Mouse (Mus musculus) heart, embryonic 14.5 days (tissue): ENCODE measurements around the gene Nek6. TPM values are rescaled to one million over a fixed set of nuclear protein-coding genes. Genes with fewer than 3 reads are reported as not detected.

Source experiments
- ATAC-seq: fragments of 200-750 bp; cut with Nextera tagmentation; 2 replicates; pipeline ENCODE4 v1.8.0; 2017; ENCODE audit warnings: low read depth, moderate TSS enrichment; ENCODE audit not compliant: insufficient number of reproducible peaks, insufficient read depth, low FRiP score
- H3K27ac ChIP-seq, 2 experiments: fragments of 200-500 bp in 1 of 2; fragments of 300-500 bp in 1 of 2; sonication (generic) in 1 of 2; replicated peaks in 1 of 2; 2 replicates each; pipeline ENCODE4 v1.5.1; 2012 to 2014; ENCODE audit warnings: low read depth in 2 of 2, low read length in 2 of 2, control low read depth in 1 of 2, mild to moderate bottlenecking in 1 of 2, mixed read lengths in 1 of 2; ENCODE audit not compliant: control insufficient read depth in 1 of 2, insufficient read depth in 1 of 2
- H3K27me3 ChIP-seq: fragments of 300-500 bp; sonication (generic); 2 replicates; pipeline ENCODE4 v1.6.1; 2014; ENCODE audit warnings: mild to moderate bottlenecking, low read length, control low read depth; ENCODE audit not compliant: control insufficient read depth, insufficient read depth
- H3K36me3 ChIP-seq: fragments of 300-500 bp; sonication (generic); 2 replicates; pipeline ENCODE4 v1.6.1; 2014; ENCODE audit warnings: mild to moderate bottlenecking, control low read depth, low read length, mixed read lengths; ENCODE audit not compliant: control insufficient read depth, insufficient read depth
- H3K4me1 ChIP-seq, 2 experiments: fragments of 200-500 bp in 1 of 2; fragments of 300-500 bp in 1 of 2; sonication (generic) in 1 of 2; 2 replicates each; pipeline ENCODE4 v1.6.1; 2012 to 2014; ENCODE audit warnings: low read length in 2 of 2, control low read depth in 1 of 2, mixed read lengths in 1 of 2; ENCODE audit not compliant: control insufficient read depth in 2 of 2, insufficient read depth in 2 of 2
- H3K4me2 ChIP-seq: fragments of 300-500 bp; sonication (generic); 2 replicates; pipeline ENCODE4 v1.6.1; 2014; ENCODE audit warnings: mild to moderate bottlenecking, low read length
- H3K4me3 ChIP-seq, 2 experiments: fragments of 200-500 bp in 1 of 2; fragments of 300-500 bp in 1 of 2; sonication (generic) in 1 of 2; 2 replicates each; pipeline ENCODE4 v1.5.1; 2012 to 2014; ENCODE audit warnings: low read length in 2 of 2, mild to moderate bottlenecking in 2 of 2, control low read depth in 1 of 2, low read depth in 1 of 2, moderate library complexity in 1 of 2; ENCODE audit not compliant: control insufficient read depth in 1 of 2, insufficient read depth in 1 of 2
- H3K9ac ChIP-seq: fragments of 300-500 bp; sonication (generic); 2 replicates; pipeline ENCODE4 v1.6.1; 2014; ENCODE audit warnings: mild to moderate bottlenecking, low read length
- H3K9me3 ChIP-seq: fragments of 300-500 bp; sonication (generic); 2 replicates; pipeline ENCODE4 v1.6.1; 2016; ENCODE audit warnings: low read length, control low read depth; ENCODE audit not compliant: control insufficient read depth
- WGBS: fragments of 180-500 bp; shearing (Covaris S2); extraction: QIAGEN DNeasy Blood & Tissue Kit; methylation state at CpG from one replicate; pipeline ENCODE4 v1.1.7; 2014; 5-methylcytosine and 5-hydroxymethylcytosine counted together
- polyA plus RNA-seq: library from polyadenylated mRNA; unstranded; fragments of >200 nt; fragmentation: Nextera tagmentation; extraction: Ambion mirVana; gene quantifications from 2 replicates; pipeline ENCODE4 v1.2.1, GENCODE M21; 2014

Gene Nek6
- polyA plus RNA-seq, 1 experiment from 2014 or later, result 69.7 TPM

DNA sequence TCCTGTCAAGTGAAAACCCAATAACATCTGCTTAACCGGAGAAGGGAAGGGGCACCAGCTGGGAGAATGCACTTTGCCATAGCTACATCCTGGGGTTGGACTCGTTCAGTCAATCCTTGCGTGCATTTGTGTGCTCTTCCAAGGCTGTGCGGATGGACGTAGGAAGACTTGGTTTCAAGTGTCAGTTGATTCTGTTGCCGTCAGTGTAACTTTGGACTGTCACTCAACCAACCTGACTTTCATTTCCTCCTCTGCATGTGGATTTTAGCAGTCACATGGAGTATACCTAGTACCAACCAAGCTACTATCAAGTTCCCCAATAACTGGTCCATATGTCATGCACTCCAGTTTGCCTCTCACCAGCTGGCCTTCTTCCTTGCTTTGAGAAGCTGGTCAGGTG lies 33.5 kb downstream of the Nek6 start:
- Histone ChIP-seq H3K9ac (no peak overlapping the region), H3K4me1 (peaks cover 43 to 78% of the 10 kb centered on the region in 2 experiments), H3K4me3 (no peak overlapping the region), H3K4me2 (no peak overlapping the region), H3K9me3 (no peaks in the 10 kb centered on the region), H3K27me3 (no peaks in the 10 kb centered on the region), H3K27ac (no peak overlapping the region), H3K36me3 (no peaks in the 10 kb centered on the region)
- no peak for ATAC-seq
- 77% methylated on average over 6 of the region's 6 CpGs for WGBS

DNA sequence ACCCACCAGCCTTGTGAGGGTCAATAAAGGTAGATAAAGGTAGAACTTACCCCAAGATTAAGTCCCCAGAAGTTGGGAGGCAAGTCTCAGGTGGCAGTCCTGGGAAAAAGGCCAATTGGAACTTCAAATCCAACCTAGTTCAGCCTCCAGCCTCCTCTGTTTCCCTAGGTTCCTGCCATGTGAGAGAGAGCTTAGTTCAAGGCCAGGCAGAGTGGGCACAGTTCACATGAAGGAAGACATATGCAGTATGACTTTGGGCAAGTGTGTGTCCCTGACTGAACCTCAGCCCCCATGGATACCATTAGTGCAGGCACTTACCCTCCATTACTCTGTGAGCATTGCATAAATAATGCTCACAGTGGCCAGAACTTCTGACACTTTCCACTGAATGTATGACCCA lies 34.3 kb downstream of the Nek6 start:
- Histone ChIP-seq H3K36me3 (peaks cover 4% of the 10 kb centered on the region), H3K9ac (no peak overlapping the region), H3K4me2 (no peak overlapping the region), H3K27ac (peak overlapping the region; percentile 40 to 62), H3K4me1 (peaks cover 36 to 70% of the 10 kb centered on the region in 2 experiments), H3K9me3 (no peaks in the 10 kb centered on the region), H3K27me3 (no peaks in the 10 kb centered on the region), H3K4me3 (no peak overlapping the region)
- no peak for ATAC-seq

DNA sequence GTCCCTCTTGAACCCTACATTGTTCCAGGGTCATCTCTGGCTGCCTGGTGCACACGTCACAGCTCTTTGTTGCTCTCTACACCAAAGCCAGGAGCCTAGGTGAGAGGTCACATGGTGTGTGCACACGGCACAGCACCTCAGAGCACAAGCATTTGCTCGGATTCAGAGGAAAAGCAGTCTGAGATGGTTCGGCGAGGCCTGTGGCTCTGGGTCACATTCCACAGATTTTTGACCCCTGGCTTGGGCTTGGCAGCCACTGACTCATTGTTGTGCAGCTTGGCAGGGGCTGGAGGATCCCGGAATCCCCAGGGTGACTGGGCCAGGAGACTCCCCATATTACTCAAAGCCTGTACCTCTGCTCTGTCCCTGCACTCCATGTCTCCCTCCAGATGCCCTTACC lies 34.8 kb downstream of the Nek6 start:
- peaks cover 9% of the 10 kb centered on the region for H3K36me3 ChIP-seq
- H3K4me3 ChIP-seq, result no peak overlapping the region
- ATAC-seq, result peak; percentile 45; the same call in 1 of the 2 replicates
- H3K9ac ChIP-seq, result no peak overlapping the region
- H3K4me1 ChIP-seq, result peaks cover 31 to 65% of the 10 kb centered on the region in 2 experiments
- no peaks in the 10 kb centered on the region for H3K27me3 ChIP-seq
- peak overlapping the region; percentile 40 to 62 for H3K27ac ChIP-seq
- no peak overlapping the region for H3K4me2 ChIP-seq
- WGBS, result 9% methylated on average over 6 of the region's 6 CpGs
- no peaks in the 10 kb centered on the region for H3K9me3 ChIP-seq

DNA sequence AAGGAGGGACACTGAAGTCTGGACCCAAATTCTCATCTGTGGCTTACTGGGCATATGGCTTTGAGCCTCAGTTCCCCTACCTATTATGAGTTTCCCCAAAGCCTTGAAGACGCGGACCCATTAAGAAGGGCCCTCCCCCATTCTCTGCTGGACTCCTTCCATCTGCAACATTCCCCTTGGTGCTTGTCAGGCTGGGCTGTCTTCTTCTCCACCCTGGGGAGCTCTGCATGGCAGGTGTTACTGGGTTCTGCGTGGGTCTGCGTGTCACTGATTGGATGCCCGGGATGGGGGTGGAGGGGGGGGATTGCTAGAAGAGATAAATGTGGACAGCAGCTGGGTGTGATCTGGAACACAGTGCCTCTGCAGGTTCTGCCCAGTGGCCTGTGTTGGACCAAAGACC lies 35.3 kb downstream of the Nek6 start:
- WGBS, result 76% methylated on average over 5 of the region's 5 CpGs
- ATAC-seq, result 0 out of 2 replicates have a peak, but pooled peaks have one; percentile 24
- no peaks in the 10 kb centered on the region for H3K9me3 ChIP-seq
- no peak overlapping the region for H3K9ac ChIP-seq
- no peak overlapping the region for H3K4me3 ChIP-seq
- peaks cover 15% of the 10 kb centered on the region for H3K36me3 ChIP-seq
- H3K4me1 ChIP-seq, result peaks cover 26 to 60% of the 10 kb centered on the region in 2 experiments
- no peak overlapping the region for H3K4me2 ChIP-seq
- H3K27me3 ChIP-seq, result no peaks in the 10 kb centered on the region
- 0 out of 4 replicates have a peak overlapping the region, but pooled peaks have one; percentile 14 to 62 for H3K27ac ChIP-seq

DNA sequence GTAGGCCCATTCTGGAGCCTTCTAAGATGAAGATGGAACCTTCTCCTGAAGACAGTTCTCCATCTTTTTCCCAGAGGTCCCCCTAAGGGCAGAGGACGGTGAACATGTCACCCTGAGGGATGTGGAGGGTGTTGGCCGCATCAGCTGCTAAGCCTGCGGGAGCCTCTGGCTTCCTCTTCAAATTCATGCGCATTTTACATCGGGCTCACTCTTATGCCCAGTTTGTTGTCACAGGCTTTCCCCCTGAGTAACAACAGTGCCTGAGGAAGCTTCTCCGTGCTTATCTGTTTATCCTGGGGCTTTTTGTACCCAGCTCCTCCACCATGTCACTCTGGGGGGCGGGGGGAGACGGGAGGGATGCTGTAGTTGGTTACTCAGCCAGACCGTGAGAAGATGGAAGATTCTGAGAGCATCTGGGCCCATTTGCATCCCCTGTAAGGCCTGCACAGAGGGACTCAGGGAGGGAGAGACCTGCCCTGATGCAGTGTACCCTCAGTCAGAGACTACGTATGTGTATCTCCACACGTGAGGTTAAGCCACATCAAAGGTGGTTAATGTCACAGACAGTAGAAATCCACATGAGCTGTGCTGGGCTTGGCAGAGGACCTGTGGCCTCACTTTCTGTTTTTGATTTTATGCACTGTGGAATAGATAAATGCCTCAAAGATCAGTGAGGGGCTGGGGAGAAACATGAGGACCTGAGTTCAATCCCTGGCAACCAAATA lies 36.5 kb downstream of the Nek6 start:
- no peak for ATAC-seq
- H3K36me3 ChIP-seq, result peaks cover 25% of the 10 kb centered on the region
- peaks cover 23 to 48% of the 10 kb centered on the region in 2 experiments for H3K4me1 ChIP-seq
- WGBS, result 73% methylated on average over 11 of the region's 11 CpGs
- H3K4me3 ChIP-seq, result no peak overlapping the region
- H3K9ac ChIP-seq, result no peak overlapping the region
- H3K27me3 ChIP-seq, result no peaks in the 10 kb centered on the region
- no peaks in the 10 kb centered on the region for H3K9me3 ChIP-seq
- H3K27ac ChIP-seq, result no peak overlapping the region
- H3K4me2 ChIP-seq, result no peak overlapping the region

DNA sequence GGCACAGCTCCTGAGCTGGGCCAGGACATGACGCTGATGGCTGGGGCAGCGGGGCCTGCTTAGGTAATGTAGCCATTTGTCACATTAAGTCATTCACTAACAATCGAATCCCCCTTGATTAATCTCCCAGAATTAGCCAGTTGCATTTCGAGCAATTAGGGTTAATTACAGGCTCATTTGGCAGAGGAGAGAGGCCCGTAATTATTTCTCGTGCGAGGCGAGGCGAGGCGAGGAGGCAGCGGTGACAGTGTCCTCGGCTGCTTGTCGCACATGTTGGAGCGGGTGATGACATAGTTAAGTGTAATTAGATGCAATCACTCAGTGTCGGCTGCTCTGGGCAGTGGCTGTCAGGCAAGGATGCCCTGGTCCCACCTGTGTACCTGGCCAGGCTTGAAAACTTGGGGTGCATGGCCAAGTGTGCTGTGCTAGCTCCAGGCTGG lies 40.6 kb downstream of the Nek6 start:
- H3K4me3 ChIP-seq, result no peak overlapping the region
- ATAC-seq, result no peak
- WGBS, result 88% methylated on average over 15 of the region's 15 CpGs
- no peaks in the 10 kb centered on the region for H3K27me3 ChIP-seq
- no peak overlapping the region for H3K4me2 ChIP-seq
- H3K27ac ChIP-seq, result no peak overlapping the region
- no peak overlapping the region for H3K9ac ChIP-seq
- H3K36me3 ChIP-seq, result peaks cover 25% of the 10 kb centered on the region
- H3K9me3 ChIP-seq, result no peaks in the 10 kb centered on the region
- peaks cover 11 to 21% of the 10 kb centered on the region in 2 experiments for H3K4me1 ChIP-seq

DNA sequence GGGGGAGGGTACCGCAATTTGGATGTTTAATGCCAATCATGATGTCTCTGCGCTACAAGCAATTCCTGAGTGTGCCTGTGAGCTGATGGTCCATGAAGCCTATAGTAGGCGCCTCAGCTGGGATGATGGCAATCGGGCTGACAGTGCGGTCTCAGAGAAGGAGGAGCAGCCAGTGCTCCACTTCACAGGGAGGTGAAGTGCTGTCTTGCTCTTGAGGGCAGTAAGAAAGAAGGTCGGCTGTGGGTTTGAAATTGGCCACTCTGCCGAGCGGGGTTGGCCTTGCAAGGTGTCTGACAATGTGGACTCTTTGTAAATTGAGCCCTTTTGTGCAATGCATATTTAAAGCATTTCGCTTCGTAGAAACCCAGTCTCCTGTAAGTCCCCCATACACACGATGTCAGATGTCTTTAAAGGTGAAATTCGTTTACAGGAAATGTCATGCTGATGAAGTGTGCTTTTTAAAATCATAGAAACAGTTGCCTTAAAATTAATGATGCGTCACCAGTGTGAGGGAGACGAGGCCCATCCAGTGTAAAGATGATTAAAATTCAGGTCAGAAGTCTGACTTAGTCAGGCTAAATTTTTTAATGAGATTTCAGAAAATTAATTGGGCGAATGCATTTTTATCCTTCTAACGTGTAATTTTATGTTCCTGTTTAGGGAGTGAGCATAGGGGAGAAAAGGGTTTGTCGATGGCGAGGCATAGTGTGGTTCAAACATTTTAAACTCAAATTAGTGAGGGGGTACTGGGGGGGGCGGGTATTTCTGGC lies 43.0 kb downstream of the Nek6 start:
- Histone ChIP-seq H3K9me3 (no peaks in the 10 kb centered on the region), H3K27ac (no peak overlapping the region), H3K4me2 (no peak overlapping the region), H3K36me3 (peaks cover 41% of the 10 kb centered on the region), H3K4me3 (no peak overlapping the region), H3K9ac (no peak overlapping the region), H3K27me3 (no peaks in the 10 kb centered on the region), H3K4me1 (peaks cover 5 to 6% of the 10 kb centered on the region in 2 experiments; a peak in 3 of 4 replicates)
- no peak for ATAC-seq
- WGBS, result 84% methylated on average over 19 of the region's 19 CpGs
